Mouse (Mus musculus) regulatory T cell (primary cell): ENCODE data around the gene Olfr578.

Experiments
- in situ Hi-C: fragments of 300-600 bp; cut with MboI, MseI; formaldehyde crosslinking; loops from one replicate; pipeline ENCODE4 v1.15.1; 2025; ENCODE audit warnings: high pct_unique_total_duplicates

Olfr578 gene

GRCm38 (mm10) chr7:102989224-102989623 lies at the start of gene Olfr578:
TSS of gene Olfr578 (minus strand) at chr7:102989324.
- in situ Hi-C loops: no loop called here

GRCm38 (mm10) chr7:103037724-103038123 lies 48.6 kb upstream of the Olfr578 start, which contains the start of gene Olfr582:
TSS of gene Olfr582 (plus strand) at chr7:103038024.
- in situ Hi-C loops: no loop called here

- in situ Hi-C loops: no loop called here
Observed at GRCm38 (mm10) chr7:102975843-102976242, 13.3 kb downstream of the Olfr578 start, which contains the start of gene Olfr577. TSS of gene Olfr577 (minus strand) at chr7:102975943.

- in situ Hi-C loops: no loop called here
Observed at GRCm38 (mm10) chr7:102974399-102974798, 14.7 kb downstream of the Olfr578 start.

- in situ Hi-C loops: no loop called here
Observed at GRCm38 (mm10) chr7:102962360-102962759, 26.8 kb downstream of the Olfr578 start, which contains the start of gene Olfr576. TSS of gene Olfr576 (plus strand) at chr7:102962660.

GRCm38 (mm10) chr7:102958593-102958992 lies 30.5 kb downstream of the Olfr578 start, which contains the start of gene Olfr575:
TSS of gene Olfr575 (minus strand) at chr7:102958775.
- in situ Hi-C loops: no loop called here

GRCm38 (mm10) chr7:102958137-102958536 lies 31.0 kb downstream of the Olfr578 start:
- in situ Hi-C loops: no loop called here

GRCm38 (mm10) chr7:102950732-102951131 lies 38.4 kb downstream of the Olfr578 start:
- in situ Hi-C loops: no loop called here

- in situ Hi-C loops: no loop called here
Observed at GRCm38 (mm10) chr7:102948167-102948566, 41.0 kb downstream of the Olfr578 start, which contains the start of gene Olfr574. TSS of gene Olfr574 (plus strand) at chr7:102948467.

- in situ Hi-C loops: no loop called here
Observed at GRCm38 (mm10) chr7:102943417-102943816, 45.7 kb downstream of the Olfr578 start.

GRCm38 (mm10) chr7:102942475-102942874 lies 46.6 kb downstream of the Olfr578 start, which contains the start of gene Olfr573-ps1:
TSS of gene Olfr573-ps1 (minus strand) at chr7:102942575.
- in situ Hi-C loops: no loop called here
